Mouse (Mus musculus) midbrain, embryonic 16.5 days (tissue): Measurements from ENCODE around the gene Fahd1. TPM values are rescaled to one million over a fixed set of nuclear protein-coding genes. Genes with fewer than 3 reads are reported as not detected.

Experiments
- ATAC-seq: fragments of 200-750 bp; cut with Nextera tagmentation; 2 replicates; pipeline ENCODE4 v1.8.0; 2017; ENCODE audit warnings: moderate TSS enrichment
- H3K27ac ChIP-seq: fragments of 300-500 bp; sonication (generic); 2 replicates; pipeline ENCODE4 v1.5.1; 2014; ENCODE audit warnings: mild to moderate bottlenecking, low read length, mixed read lengths
- H3K27me3 ChIP-seq: fragments of 300-500 bp; sonication (generic); 2 replicates; pipeline ENCODE4 v1.6.1; 2014; ENCODE audit warnings: low read depth, low read length, mixed read lengths; ENCODE audit not compliant: control insufficient read depth, insufficient read depth
- H3K36me3 ChIP-seq: fragments of 300-500 bp; sonication (generic); 2 replicates; pipeline ENCODE4 v1.6.1; 2014; ENCODE audit warnings: mild to moderate bottlenecking, low read length, moderate library complexity, mixed read lengths; ENCODE audit not compliant: control insufficient read depth, insufficient read depth
- H3K4me1 ChIP-seq: fragments of 300-500 bp; sonication (generic); 2 replicates; pipeline ENCODE4 v1.6.1; 2014; ENCODE audit warnings: mild to moderate bottlenecking, low read length, mixed read lengths; ENCODE audit not compliant: control insufficient read depth, insufficient read depth
- H3K4me2 ChIP-seq: fragments of 300-500 bp; sonication (generic); 2 replicates; pipeline ENCODE4 v1.6.1; 2014; ENCODE audit warnings: mild to moderate bottlenecking, low read length, mixed read lengths
- H3K4me3 ChIP-seq: fragments of 300-500 bp; sonication (generic); 2 replicates; pipeline ENCODE4 v1.5.1; 2014; ENCODE audit warnings: low read depth, mild to moderate bottlenecking, low read length, moderate library complexity, mixed read lengths
- H3K9ac ChIP-seq: fragments of 300-500 bp; sonication (generic); 2 replicates; pipeline ENCODE4 v1.6.1; 2014; ENCODE audit warnings: low read depth, low read length, mixed read lengths
- H3K9me3 ChIP-seq: fragments of 300-500 bp; sonication (generic); replicated peaks from 2 replicates; pipeline ENCODE4 v1.6.1; 2014; ENCODE audit warnings: mild to moderate bottlenecking, low read length, mixed read lengths; ENCODE audit not compliant: control insufficient read depth, poor library complexity, severe bottlenecking
- WGBS: fragments of 180-500 bp; shearing (Covaris S2); extraction: QIAGEN DNeasy Blood & Tissue Kit; methylation state at CpG from one replicate; pipeline ENCODE4 v1.1.7; 2014; 5-methylcytosine and 5-hydroxymethylcytosine counted together
- polyA plus RNA-seq: library from polyadenylated mRNA; unstranded; fragments of >200 nt; fragmentation: Nextera tagmentation; extraction: Ambion mirVana; gene quantifications from 2 replicates; pipeline ENCODE4 v1.2.1, GENCODE M21; 2015

Gene Fahd1
- polyA plus RNA-seq, 1 experiment from 2014 or later, result 20.2 TPM

DNA sequence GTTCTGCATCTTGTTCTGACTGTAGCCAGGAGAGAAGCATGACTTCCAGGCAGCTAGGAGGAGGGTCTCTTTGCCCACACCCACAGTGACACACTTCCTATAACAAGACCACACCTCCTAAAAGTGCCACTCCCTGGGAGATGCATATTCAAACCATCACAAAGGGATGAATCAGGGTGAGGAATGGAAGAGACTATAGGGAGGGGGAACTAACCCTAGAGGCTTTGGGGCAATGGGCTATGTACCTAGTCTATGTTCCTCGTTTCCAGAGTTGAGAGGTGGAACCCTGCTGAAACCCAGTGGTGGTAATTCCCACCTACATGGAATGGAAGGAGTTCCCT lies 24.2 kb upstream of the Fahd1 start:
- Histone ChIP-seq H3K9ac (no peak overlapping the region), H3K4me3 (no peak overlapping the region), H3K4me2 (no peak overlapping the region), H3K27ac (no peak overlapping the region), H3K4me1 (no peaks in the 10 kb centered on the region), H3K36me3 (no peaks in the 10 kb centered on the region), H3K9me3 (no peaks in the 10 kb centered on the region), H3K27me3 (no peaks in the 10 kb centered on the region)
- WGBS, result 52% methylated on average over 1 of the region's 1 CpGs
- ATAC-seq, result no peak

DNA sequence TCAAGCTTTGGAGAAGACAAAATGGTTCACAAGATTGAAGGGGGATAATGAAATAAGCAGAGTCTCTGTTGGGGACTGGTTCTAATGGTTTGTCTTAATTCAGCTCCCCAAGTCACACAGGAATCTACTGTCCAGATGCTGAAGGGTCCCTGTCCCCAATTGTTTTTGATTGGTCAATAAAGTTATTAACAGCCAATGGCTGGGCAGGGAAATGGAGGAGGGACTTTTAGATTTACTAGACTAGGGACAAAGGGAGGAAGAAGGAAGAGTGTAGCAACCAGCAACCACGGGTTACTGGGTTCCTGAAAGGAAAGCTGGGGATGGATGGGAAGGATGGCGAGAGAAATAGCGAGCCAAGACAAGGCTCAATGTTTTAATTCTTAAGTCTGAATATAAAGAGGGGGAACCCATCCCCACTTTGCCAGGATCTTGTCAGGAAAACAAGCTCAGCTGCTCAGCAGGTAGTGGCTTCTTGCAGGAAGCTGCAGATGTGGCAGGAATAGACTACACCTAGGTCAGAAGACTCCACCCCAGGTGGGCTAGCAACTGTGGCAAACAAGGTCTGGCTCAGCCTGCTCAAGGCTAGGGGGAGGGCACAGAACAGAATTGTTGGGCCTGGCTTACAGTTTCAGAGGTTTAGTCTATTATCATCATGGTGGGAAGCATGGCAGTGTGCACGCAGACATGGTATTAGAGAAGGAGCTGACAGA lies 23.7 kb upstream of the Fahd1 start:
- Histone ChIP-seq H3K9ac (no peak overlapping the region), H3K4me2 (no peak overlapping the region), H3K4me1 (no peaks in the 10 kb centered on the region), H3K4me3 (no peak overlapping the region), H3K9me3 (no peaks in the 10 kb centered on the region), H3K27me3 (no peaks in the 10 kb centered on the region), H3K27ac (no peak overlapping the region), H3K36me3 (no peaks in the 10 kb centered on the region)
- no peak for ATAC-seq
- 50% methylated on average over 4 of the region's 4 CpGs for WGBS

DNA sequence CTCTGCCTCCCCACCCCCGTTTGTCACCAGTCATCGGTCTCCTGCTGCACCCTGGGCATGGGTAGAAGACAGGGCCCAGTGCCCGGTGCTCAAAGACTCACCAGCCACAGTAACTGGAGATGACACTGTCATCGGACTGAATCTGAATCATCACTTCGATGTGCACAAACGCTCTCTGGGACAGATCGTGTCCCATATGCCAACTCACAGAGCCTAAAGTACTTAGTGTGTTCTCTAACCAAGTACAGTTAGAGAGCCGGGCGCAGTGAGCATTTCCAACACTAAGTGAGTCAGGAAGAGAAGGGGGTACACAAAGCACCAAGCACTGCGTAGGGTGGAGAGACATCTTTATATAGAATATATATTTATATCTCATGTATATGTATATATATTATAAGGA lies 17.8 kb upstream of the Fahd1 start:
- no peaks in the 10 kb centered on the region for H3K27me3 ChIP-seq
- no peak overlapping the region for H3K4me2 ChIP-seq
- WGBS, result 94% methylated on average over 10 of the region's 10 CpGs
- ATAC-seq, result no peak
- no peak overlapping the region for H3K4me3 ChIP-seq
- H3K9ac ChIP-seq, result no peak overlapping the region
- H3K27ac ChIP-seq, result no peak overlapping the region
- peaks cover 20% of the 10 kb centered on the region for H3K36me3 ChIP-seq
- H3K4me1 ChIP-seq, result no peaks in the 10 kb centered on the region
- H3K9me3 ChIP-seq, result no peaks in the 10 kb centered on the region

DNA sequence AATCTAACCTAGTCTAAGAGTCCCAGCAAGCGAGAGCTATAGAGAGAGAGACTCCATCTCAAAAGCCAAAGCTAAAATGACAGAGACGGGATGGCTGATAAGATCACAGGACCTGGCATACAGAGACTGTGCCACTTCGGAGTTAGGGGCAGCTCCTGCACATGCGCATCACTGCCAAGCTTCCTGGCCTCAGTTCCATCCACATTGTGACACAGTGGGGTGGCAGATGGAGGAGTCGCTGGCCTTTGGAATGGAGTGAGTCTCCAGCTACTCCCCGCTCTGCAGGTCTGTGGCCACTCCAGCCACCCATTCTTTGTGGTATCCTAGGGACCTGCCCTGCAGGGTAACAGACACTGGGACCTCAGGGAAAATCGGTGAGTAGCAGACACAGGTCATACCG lies 15.6 kb upstream of the Fahd1 start, which contains the start of gene Igfals:
TSS of gene Igfals (plus strand) at position 222 of the 400 bp plus-strand sequence.
- Histone ChIP-seq H3K4me2 (no peak within 1 kb of the TSS), H3K9me3 (no peaks in the 10 kb centered on the region), H3K27ac (no peak within 1 kb of the TSS), H3K27me3 (no peaks in the 10 kb centered on the region), H3K9ac (no peak within 1 kb of the TSS), H3K36me3 (peaks cover 30% of the 10 kb centered on the region), H3K4me3 (no peak within 1 kb of the TSS), H3K4me1 (no peaks in the 10 kb centered on the region)
- 92% methylated on average over 8 of the region's 8 CpGs for WGBS
- no peak for ATAC-seq

DNA sequence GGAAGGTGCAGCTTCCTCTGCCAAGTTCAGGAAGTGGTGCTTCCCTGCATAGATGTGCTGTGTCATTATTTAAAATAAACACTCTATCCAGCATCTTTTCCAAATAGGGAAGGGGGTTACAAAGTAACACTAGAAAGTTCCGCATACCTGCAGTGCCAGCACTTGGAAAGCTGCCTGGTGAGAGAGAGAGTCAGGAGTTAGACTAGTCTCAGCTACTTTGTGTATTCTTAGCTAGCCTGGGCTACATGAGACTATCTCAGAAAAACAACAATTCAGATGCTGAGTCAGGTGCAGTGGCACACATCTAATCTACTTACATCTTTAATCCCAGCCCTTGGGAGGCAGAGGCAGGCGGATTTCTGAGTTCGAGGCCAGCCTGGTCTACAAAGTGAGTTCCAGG lies 11.6 kb upstream of the Fahd1 start:
- no peak overlapping the region for H3K9ac ChIP-seq
- H3K4me1 ChIP-seq, result no peaks in the 10 kb centered on the region
- no peaks in the 10 kb centered on the region for H3K9me3 ChIP-seq
- WGBS, result 93% methylated on average over 3 of the region's 3 CpGs
- ATAC-seq, result no peak
- H3K36me3 ChIP-seq, result peaks cover 34% of the 10 kb centered on the region
- H3K4me2 ChIP-seq, result no peak overlapping the region
- H3K27me3 ChIP-seq, result no peaks in the 10 kb centered on the region
- H3K4me3 ChIP-seq, result no peak overlapping the region
- H3K27ac ChIP-seq, result no peak overlapping the region

DNA sequence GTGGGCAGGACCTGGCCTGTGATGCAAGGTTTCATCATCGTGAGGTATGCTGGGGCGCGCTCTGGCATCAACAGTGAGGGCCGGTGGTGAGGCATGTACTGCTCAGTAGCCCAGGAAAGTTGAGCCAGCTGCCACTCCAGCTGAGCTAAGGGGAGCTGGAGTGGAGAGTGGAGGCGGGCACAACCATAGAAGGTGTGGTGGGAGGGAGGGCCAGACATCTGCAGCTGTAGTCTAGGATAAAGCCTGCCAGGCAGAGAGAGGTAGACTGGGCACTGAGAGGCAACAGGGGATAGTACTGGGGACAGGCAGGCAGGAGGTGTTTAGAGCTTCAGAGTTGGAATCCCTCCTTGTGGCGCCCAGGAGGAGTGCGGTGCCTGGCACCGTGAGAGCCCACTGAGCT lies 9.9 kb upstream of the Fahd1 start:
- 91% methylated on average over 8 of the region's 8 CpGs for WGBS
- Histone ChIP-seq H3K27ac (no peak overlapping the region), H3K4me3 (no peak overlapping the region), H3K9me3 (no peaks in the 10 kb centered on the region), H3K4me2 (no peak overlapping the region), H3K36me3 (peaks cover 26% of the 10 kb centered on the region), H3K4me1 (no peaks in the 10 kb centered on the region), H3K27me3 (no peaks in the 10 kb centered on the region), H3K9ac (no peak overlapping the region)
- ATAC-seq, result no peak

DNA sequence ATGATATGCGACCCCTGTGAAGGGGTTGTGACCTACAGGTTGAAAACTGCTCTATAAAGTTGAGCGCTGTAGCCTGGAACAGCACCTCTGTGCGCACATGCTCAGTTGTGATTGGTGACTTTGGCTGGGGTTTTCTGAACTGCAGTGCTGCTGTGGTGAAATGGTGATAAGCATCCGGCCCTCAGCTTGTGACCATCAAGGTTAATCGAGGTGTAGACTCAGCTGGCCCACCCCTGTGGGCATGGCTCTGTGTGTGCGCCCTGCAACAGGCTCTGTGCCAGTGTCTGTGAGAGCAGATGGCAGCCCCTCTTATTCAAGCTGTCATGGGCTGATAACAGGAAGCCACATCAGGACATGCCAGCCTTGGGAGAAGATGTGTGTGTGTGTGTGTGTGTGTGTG lies 8.8 kb upstream of the Fahd1 start:
- WGBS, result 93% methylated on average over 6 of the region's 6 CpGs
- no peak overlapping the region for H3K27ac ChIP-seq
- H3K9me3 ChIP-seq, result no peaks in the 10 kb centered on the region
- H3K4me1 ChIP-seq, result no peaks in the 10 kb centered on the region
- no peak overlapping the region for H3K4me2 ChIP-seq
- no peak overlapping the region for H3K9ac ChIP-seq
- ATAC-seq, result no peak
- H3K36me3 ChIP-seq, result peaks cover 26% of the 10 kb centered on the region
- H3K27me3 ChIP-seq, result no peaks in the 10 kb centered on the region
- no peak overlapping the region for H3K4me3 ChIP-seq

DNA sequence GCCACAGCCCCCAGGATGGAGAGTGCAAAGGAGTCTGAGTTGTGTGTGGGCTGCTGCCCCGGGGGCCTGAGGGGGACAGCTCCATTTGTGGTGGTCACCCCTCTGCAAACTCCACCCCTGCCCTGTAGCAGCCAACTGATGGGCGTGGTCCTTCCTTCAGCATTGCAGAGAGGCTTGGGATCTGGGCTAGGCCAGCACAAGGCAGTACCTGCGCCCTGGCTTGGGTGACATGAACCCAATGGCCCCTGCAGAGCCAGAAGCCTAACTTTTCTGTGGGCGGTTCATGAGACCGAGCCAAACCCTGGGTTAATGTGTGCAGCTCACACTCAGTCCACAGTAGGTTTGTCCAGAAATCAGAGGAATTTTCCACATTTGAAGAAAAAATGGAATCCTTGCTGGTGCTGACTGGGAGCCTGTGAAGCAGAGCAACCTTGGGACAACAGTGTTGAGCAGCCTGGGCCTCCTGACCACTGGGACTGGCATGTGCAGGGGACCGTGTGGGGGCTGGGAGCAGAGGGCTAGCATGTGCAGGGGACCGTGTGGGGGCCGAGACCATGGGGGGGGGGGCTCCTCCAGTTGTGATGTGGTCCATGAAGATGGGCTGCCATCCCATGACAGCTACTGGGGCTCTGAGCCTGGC lies 7.8 kb upstream of the Fahd1 start:
- H3K36me3 ChIP-seq, result peaks cover 23% of the 10 kb centered on the region
- no peaks in the 10 kb centered on the region for H3K9me3 ChIP-seq
- no peak overlapping the region for H3K9ac ChIP-seq
- no peak overlapping the region for H3K4me3 ChIP-seq
- 83% methylated on average over 8 of the region's 8 CpGs for WGBS
- no peak overlapping the region for H3K4me2 ChIP-seq
- H3K27me3 ChIP-seq, result no peaks in the 10 kb centered on the region
- ATAC-seq, result no peak
- H3K27ac ChIP-seq, result no peak overlapping the region
- H3K4me1 ChIP-seq, result no peaks in the 10 kb centered on the region

DNA sequence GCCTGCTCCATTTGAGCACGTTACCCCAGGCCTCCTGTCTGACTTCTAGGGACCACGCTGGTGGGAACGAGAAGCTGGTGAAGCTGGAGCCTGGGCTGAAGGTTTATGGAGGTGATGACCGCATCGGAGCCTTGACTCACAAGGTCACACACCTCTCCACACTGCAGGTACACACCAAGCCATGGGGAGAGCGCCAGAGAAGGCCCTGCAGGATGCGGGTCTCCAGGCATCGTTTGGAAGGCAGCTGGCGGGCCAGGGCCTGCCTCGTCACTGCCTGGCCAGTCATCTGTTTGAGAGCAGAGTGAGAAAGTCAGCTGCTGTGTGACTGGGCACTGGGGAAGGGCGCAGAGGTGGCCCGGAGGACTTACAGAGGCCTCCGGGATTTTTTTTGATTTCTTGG lies 6.4 kb upstream of the Fahd1 start:
- 91% methylated on average over 13 of the region's 13 CpGs for WGBS
- no peak overlapping the region for H3K4me2 ChIP-seq
- H3K9me3 ChIP-seq, result no peaks in the 10 kb centered on the region
- H3K9ac ChIP-seq, result no peak overlapping the region
- H3K36me3 ChIP-seq, result peaks cover 20% of the 10 kb centered on the region
- no peak overlapping the region for H3K27ac ChIP-seq
- no peak overlapping the region for H3K4me3 ChIP-seq
- no peak for ATAC-seq
- no peaks in the 10 kb centered on the region for H3K4me1 ChIP-seq
- H3K27me3 ChIP-seq, result no peaks in the 10 kb centered on the region
